Mouse (Mus musculus) liver, embryonic 14.5 days (tissue): ENCODE measurements around the gene Kbtbd12. TPM values are rescaled to one million over a fixed set of nuclear protein-coding genes. Genes with fewer than 3 reads are reported as not detected.

ENCODE experiments used
- ATAC-seq: fragments of 200-750 bp; cut with Nextera tagmentation; 2 replicates; pipeline ENCODE4 v1.8.0; 2017; ENCODE audit warnings: moderate number of reproducible peaks, mild to moderate bottlenecking, moderate library complexity; ENCODE audit not compliant: insufficient read depth
- DNase-seq, 3 experiments: peaks; one replicate each; pipeline ENCODE4 v3.0.0-alpha.2; 2012 to 2013; ENCODE audit warnings: low read depth in 3 of 3, low spot score in 3 of 3
- H3K27ac ChIP-seq: fragments of 300-500 bp; sonication (generic); 2 replicates; pipeline ENCODE4 v1.5.1; 2014; ENCODE audit warnings: moderate library complexity, mild to moderate bottlenecking, control low read depth, inconsistent platforms
- H3K27me3 ChIP-seq: fragments of 300-500 bp; sonication (generic); 2 replicates; pipeline ENCODE4 v1.6.1; 2014; ENCODE audit warnings: mild to moderate bottlenecking, low read length, moderate library complexity; ENCODE audit not compliant: control insufficient read depth, insufficient read depth
- H3K36me3 ChIP-seq: fragments of 300-500 bp; sonication (generic); replicated peaks from 2 replicates; pipeline ENCODE4 v1.6.1; 2014; ENCODE audit warnings: low read depth; ENCODE audit not compliant: control insufficient read depth, insufficient read depth
- H3K4me1 ChIP-seq, 2 experiments: fragments of 200-500 bp in 1 of 2; fragments of 300-500 bp in 1 of 2; sonication (generic) in 1 of 2; replicated peaks; 2 replicates each; pipeline ENCODE4 v1.6.1; 2012 to 2014; ENCODE audit warnings: antibody characterized with exemption in 1 of 2, inconsistent platforms in 1 of 2, low read length in 1 of 2; ENCODE audit not compliant: control insufficient read depth in 2 of 2, insufficient read depth in 2 of 2
- H3K4me2 ChIP-seq: fragments of 300-500 bp; sonication (generic); 2 replicates; pipeline ENCODE4 v1.6.1; 2014; ENCODE audit warnings: low read depth, mild to moderate bottlenecking, control low read depth, moderate library complexity
- H3K4me3 ChIP-seq, 2 experiments: fragments of 200-500 bp in 1 of 2; fragments of 300-500 bp in 1 of 2; sonication (generic) in 1 of 2; 2 replicates each; pipeline ENCODE4 v1.5.1; 2012 to 2014; ENCODE audit warnings: low read depth in 2 of 2, low read length in 2 of 2, mild to moderate bottlenecking in 2 of 2, control low read depth in 1 of 2, inconsistent platforms in 1 of 2, moderate library complexity in 1 of 2; ENCODE audit not compliant: insufficient read depth in 1 of 2
- H3K9ac ChIP-seq: fragments of 300-500 bp; sonication (generic); replicated peaks from 2 replicates; pipeline ENCODE4 v1.6.1; 2014; ENCODE audit warnings: mild to moderate bottlenecking, control low read depth, moderate library complexity
- H3K9me3 ChIP-seq: fragments of 300-500 bp; sonication (generic); 2 replicates; pipeline ENCODE4 v1.6.1; 2016; ENCODE audit warnings: low read length, mixed read lengths; ENCODE audit not compliant: control insufficient read depth
- CTCF ChIP-seq: IDR thresholded peaks from 2 replicates; pipeline ENCODE4 v1.5.1; 2016; ENCODE audit warnings: antibody characterized with exemption, low read depth, control low read depth
- EP300 ChIP-seq: IDR thresholded peaks from 2 replicates; pipeline ENCODE4 v1.6.1; 2016; ENCODE audit warnings: antibody characterized with exemption, low read depth
- WGBS: fragments of 180-500 bp; shearing (Covaris S2); extraction: QIAGEN DNeasy Blood & Tissue Kit; methylation state at CpG from one replicate; pipeline ENCODE4 v1.1.7; 2014; ENCODE audit not compliant: insufficient replicate concordance; 5-methylcytosine and 5-hydroxymethylcytosine counted together
- polyA plus RNA-seq, 2 experiments: library from polyadenylated mRNA; depleted of rRNA in 1 of 2; stranded (reverse) in 1 of 2; unstranded in 1 of 2; fragments of >200 nt; fragmentation: Nextera tagmentation in 1 of 2; extraction: Ambion mirVana in 1 of 2; gene quantifications; 2 replicates each; pipeline versions ENCODE4 v1.2.1 to v1.2.3; 2012 to 2014

Kbtbd12 gene
- polyA plus RNA-seq, 2 experiments = 0.65 to 0.80 TPM

DNA sequence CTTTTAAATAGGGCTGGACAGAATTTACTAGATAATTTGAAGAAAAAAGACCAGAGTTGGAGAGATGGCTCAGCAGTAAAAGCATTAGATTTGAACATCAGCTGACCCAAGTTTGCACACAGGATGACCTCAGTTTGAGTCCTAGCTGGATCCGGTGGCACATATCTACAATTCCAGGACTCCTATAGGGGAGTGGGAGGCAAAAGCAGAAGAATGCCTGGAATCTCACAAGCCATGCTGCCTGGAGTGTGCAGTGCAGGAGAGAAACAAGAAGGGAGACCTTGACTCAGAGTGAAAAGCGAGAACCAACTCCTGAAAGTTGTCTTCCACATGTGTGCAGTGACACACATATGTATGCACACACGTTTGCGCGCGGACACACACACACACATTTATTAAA lies 45.4 kb downstream of the Kbtbd12 start:
- Histone ChIP-seq H3K27ac (no peak overlapping the region), H3K9me3 (no peaks in the 10 kb centered on the region), H3K4me1 (peaks cover 5 to 6% of the 10 kb centered on the region in 2 experiments), H3K4me2 (no peak overlapping the region), H3K4me3 (no peak overlapping the region), H3K36me3 (no peaks in the 10 kb centered on the region), H3K27me3 (no peaks in the 10 kb centered on the region), H3K9ac (no peak overlapping the region)
- WGBS = 86% methylated on average over 6 of the region's 6 CpGs
- DNase-seq = no peak
- no peak for ATAC-seq
- TF ChIP-seq CTCF (no peak), EP300 (no peak)

DNA sequence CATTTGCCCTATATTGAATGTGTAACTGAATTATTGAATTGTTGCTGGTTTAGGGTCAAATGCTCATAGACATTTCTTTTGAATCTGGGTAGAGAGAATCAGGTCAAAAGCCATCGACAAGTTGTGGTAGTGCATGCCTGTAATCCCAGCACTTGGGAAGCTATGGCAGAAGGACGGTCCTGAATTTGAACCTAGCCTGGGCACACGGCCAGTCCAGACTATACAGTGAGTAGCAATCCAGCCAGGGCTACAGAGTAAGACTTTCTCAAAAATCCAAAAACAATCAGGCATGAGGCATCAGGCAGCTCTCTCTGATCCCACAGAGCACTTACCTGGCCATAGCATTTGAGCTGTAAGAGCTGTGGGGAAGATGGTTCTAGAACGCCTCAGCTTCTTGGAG lies 47.5 kb downstream of the Kbtbd12 start:
- TF ChIP-seq CTCF (no peak), EP300 (no peak)
- WGBS = 53% methylated on average over 4 of the region's 4 CpGs
- Histone ChIP-seq H3K9ac (no peak overlapping the region), H3K4me1 (peaks cover 0 to 2% of the 10 kb centered on the region in 2 experiments; a peak in 2 of 4 replicates), H3K4me2 (no peak overlapping the region), H3K27me3 (no peaks in the 10 kb centered on the region), H3K27ac (no peak overlapping the region), H3K4me3 (no peak overlapping the region), H3K9me3 (no peaks in the 10 kb centered on the region), H3K36me3 (no peaks in the 10 kb centered on the region)
- ATAC-seq = no peak
- no peak for DNase-seq

GRCm38 (mm10) chr6:88589517-88589916 lies 48.2 kb downstream of the Kbtbd12 start:
- ATAC-seq = no peak
- no peak for DNase-seq
- Histone ChIP-seq H3K9ac (no peak overlapping the region), H3K9me3 (no peaks in the 10 kb centered on the region), H3K4me3 (no peak overlapping the region), H3K4me1 (peaks cover 0 to 2% of the 10 kb centered on the region in 2 experiments; a peak in 2 of 4 replicates), H3K4me2 (no peak overlapping the region), H3K27ac (no peak overlapping the region), H3K36me3 (no peaks in the 10 kb centered on the region), H3K27me3 (no peaks in the 10 kb centered on the region; the same call in 1 of the 2 replicates)
- TF ChIP-seq CTCF (peak; percentile 70), EP300 (no peak)
- WGBS = 32% methylated on average over 5 of the region's 5 CpGs

GRCm38 (mm10) chr6:88588581-88589256 lies 49.0 kb downstream of the Kbtbd12 start:
- TF ChIP-seq CTCF (no peak), EP300 (no peak)
- 66% methylated on average over 7 of the region's 7 CpGs for WGBS
- no peak overlapping the region for H3K4me3 ChIP-seq

DNA sequence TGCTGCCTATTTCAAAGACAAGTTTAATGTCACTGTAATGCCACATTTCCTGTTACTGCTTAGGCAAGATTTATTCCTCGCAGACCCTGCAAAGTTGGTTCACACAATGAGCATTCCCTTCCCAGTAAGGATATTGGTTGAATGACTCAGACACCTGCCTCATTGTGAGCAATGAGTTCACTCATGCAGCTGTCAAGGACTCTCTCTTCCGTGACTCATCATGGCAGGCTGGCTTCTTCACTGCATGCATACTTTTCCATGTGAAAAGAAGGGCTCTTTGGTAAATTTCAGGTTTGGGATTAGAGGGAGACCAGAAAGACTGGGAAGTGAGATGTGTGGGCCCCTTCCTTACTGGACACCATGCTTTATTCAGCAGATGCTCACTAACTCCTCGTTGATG lies 50.7 kb downstream of the Kbtbd12 start:
- Histone ChIP-seq H3K4me3 (no peak overlapping the region), H3K27ac (no peak overlapping the region), H3K4me2 (no peak overlapping the region), H3K27me3 (no peaks in the 10 kb centered on the region; the same call in 1 of the 2 replicates), H3K36me3 (no peaks in the 10 kb centered on the region), H3K9ac (no peak overlapping the region), H3K9me3 (no peaks in the 10 kb centered on the region), H3K4me1 (peaks cover 0 to 2% of the 10 kb centered on the region in 2 experiments; a peak in 1 of 4 replicates)
- no peak for TF ChIP-seq CTCF
- no peak for TF ChIP-seq EP300
- DNase-seq = no peak
- no peak for ATAC-seq
- WGBS = 60% methylated on average over 3 of the region's 3 CpGs

More at GRCm38 (mm10) chr6:88588581-88589256, 49.0 kb downstream of the Kbtbd12 start:
- Histone ChIP-seq H3K9ac (no peak overlapping the region), H3K27ac (no peak overlapping the region), H3K9me3 (no peaks in the 10 kb centered on the region), H3K4me2 (no peak overlapping the region), H3K4me1 (peaks cover 0 to 2% of the 10 kb centered on the region in 2 experiments; a peak in 2 of 4 replicates), H3K36me3 (no peaks in the 10 kb centered on the region), H3K27me3 (no peaks in the 10 kb centered on the region; the same call in 1 of the 2 replicates)
- DNase-seq (no peak), ATAC-seq (no peak)
